Mouse (Mus musculus): ENCODE measurements around the gene Gm40193. TPM values are rescaled to one million over a fixed set of nuclear protein-coding genes. Genes with fewer than 3 reads are reported as not detected.
A peak's percentile ranks its signal among the peaks of the same experiment; 100 is the strongest.
"Not testable (repeated sequence)": the region's sequence is repeated elsewhere in the genome, so short reads cannot be mapped to it uniquely, and the experiment has no call there.

Gene Gm40193
- polyA plus RNA-seq, 1 experiment from 2014 or later, result 1.1 TPM

DNA sequence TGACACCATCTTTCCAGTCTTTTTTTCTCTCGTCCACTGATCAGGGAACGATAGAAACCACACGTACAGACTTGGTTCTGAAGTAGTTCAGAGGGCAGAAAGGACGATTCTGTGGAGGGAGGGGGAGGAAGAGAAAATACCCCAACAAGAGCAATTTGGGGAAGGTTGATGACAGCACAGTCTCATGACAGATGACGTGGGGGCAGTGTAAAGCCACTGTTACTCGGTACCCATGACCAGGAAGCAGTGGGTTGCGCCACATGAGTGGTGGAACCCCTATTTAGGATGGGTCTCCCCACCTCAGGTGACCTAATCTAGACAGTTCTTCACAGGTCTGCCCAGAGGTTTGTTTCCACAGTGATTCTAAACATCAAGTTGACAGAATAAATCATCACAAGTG is 4.1 kb downstream of the Gm40193 start:
- Histone ChIP-seq H3K4me2 (ENCODE audit: low read depth, low read length) (no peak overlapping the region), H3K4me3 (ENCODE audit: low read depth, low read length) (no peak overlapping the region), H3K27ac (replicated peaks; ENCODE audit: low read depth, low read length) (no peak overlapping the region), H3K9me3 (ENCODE audit: control insufficient read depth, low read length) (no peaks in the 10 kb centered on the region), H3K9ac (ENCODE audit: low read depth, low read length) (no peak overlapping the region), H3K36me3 (ENCODE audit: control insufficient read depth, insufficient read depth, low read length) (peaks cover 35% of the 10 kb centered on the region), H3K4me1 (ENCODE audit: control insufficient read depth, insufficient read depth, low read length) (peaks cover 6% of the 10 kb centered on the region), H3K27me3 (replicated peaks; ENCODE audit: control insufficient read depth, insufficient read depth, low read length) (no peaks in the 10 kb centered on the region)
- ATAC-seq (ENCODE audit: low read depth) (no peak), DNase-seq (ENCODE audit: low spot score) (no peak)
- 87% methylated on average over 7 of the region's 7 CpGs for WGBS

DNA sequence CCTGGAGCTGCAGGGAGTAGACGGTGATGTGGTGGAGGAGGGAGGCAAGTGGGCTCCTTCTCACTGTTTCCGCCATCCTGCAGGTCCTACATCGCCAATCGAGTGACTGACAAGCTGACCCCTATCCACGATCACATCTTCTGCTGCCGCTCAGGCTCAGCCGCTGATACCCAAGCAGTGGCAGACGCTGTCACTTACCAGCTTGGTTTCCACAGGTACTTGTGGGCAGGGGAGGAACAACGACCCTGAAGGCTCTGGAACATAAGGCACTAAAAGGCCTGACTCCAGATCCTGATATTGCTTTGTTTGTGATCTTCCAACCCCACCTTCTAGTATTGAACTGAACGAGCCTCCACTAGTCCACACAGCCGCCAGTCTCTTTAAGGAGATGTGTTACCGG is 6.5 kb downstream of the Gm40193 start:
- ATAC-seq (ENCODE audit: low read depth) (no peak), DNase-seq (ENCODE audit: low spot score) (no peak)
- peak overlapping the region; percentile 71 for H3K4me3 ChIP-seq (ENCODE audit: low read depth, low read length)
- H3K4me1 ChIP-seq (ENCODE audit: control insufficient read depth, insufficient read depth, low read length), result peaks cover 6% of the 10 kb centered on the region
- no peaks in the 10 kb centered on the region for H3K9me3 ChIP-seq (ENCODE audit: control insufficient read depth, low read length)
- WGBS, result 87% methylated on average over 12 of the region's 12 CpGs
- H3K36me3 ChIP-seq (ENCODE audit: control insufficient read depth, insufficient read depth, low read length), result peaks cover 35% of the 10 kb centered on the region
- no peak overlapping the region for H3K27ac ChIP-seq (replicated peaks; ENCODE audit: low read depth, low read length)
- H3K27me3 ChIP-seq (replicated peaks; ENCODE audit: control insufficient read depth, insufficient read depth, low read length), result no peaks in the 10 kb centered on the region
- peak overlapping the region; percentile 79 for H3K4me2 ChIP-seq (ENCODE audit: low read depth, low read length)
- H3K9ac ChIP-seq (ENCODE audit: low read depth, low read length), result peak overlapping the region; percentile 78

DNA sequence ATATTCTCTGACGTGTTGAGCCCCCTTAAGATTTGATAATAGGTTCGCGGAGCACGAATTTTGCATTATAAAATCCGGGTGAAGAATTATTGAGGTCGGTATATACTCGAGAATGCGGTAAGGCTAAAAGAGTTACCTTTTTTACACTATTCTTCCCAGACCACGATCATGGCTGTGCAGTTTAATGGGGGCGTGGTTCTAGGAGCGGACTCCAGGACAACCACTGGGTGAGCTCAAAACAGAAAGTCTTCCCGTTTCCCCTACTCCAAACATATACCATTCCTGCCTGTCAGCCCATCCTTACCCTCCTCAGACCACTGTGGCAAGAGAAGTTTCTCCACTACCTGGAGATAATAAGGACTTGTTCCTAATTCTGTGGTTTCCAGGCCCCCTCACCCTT is 7.0 kb downstream of the Gm40193 start:
- H3K4me2 ChIP-seq (ENCODE audit: low read depth, low read length), result peak overlapping the region; percentile 79
- peak overlapping the region; percentile 78 for H3K9ac ChIP-seq (ENCODE audit: low read depth, low read length)
- peak overlapping the region; percentile 71 for H3K4me3 ChIP-seq (ENCODE audit: low read depth, low read length)
- ATAC-seq (ENCODE audit: low read depth) (0 out of 2 replicates have a peak, but pooled peaks have one; percentile 26), DNase-seq (ENCODE audit: low spot score) (no peak)
- 3% methylated on average over 12 of the region's 12 CpGs for WGBS
- peaks cover 35% of the 10 kb centered on the region for H3K36me3 ChIP-seq (ENCODE audit: control insufficient read depth, insufficient read depth, low read length)
- no peaks in the 10 kb centered on the region for H3K27me3 ChIP-seq (replicated peaks; ENCODE audit: control insufficient read depth, insufficient read depth, low read length)
- H3K27ac ChIP-seq (replicated peaks; ENCODE audit: low read depth, low read length), result peak overlapping the region; percentile 36; the same call in 1 of the 2 replicates
- H3K9me3 ChIP-seq (ENCODE audit: control insufficient read depth, low read length), result no peaks in the 10 kb centered on the region
- peaks cover 6% of the 10 kb centered on the region for H3K4me1 ChIP-seq (ENCODE audit: control insufficient read depth, insufficient read depth, low read length)

DNA sequence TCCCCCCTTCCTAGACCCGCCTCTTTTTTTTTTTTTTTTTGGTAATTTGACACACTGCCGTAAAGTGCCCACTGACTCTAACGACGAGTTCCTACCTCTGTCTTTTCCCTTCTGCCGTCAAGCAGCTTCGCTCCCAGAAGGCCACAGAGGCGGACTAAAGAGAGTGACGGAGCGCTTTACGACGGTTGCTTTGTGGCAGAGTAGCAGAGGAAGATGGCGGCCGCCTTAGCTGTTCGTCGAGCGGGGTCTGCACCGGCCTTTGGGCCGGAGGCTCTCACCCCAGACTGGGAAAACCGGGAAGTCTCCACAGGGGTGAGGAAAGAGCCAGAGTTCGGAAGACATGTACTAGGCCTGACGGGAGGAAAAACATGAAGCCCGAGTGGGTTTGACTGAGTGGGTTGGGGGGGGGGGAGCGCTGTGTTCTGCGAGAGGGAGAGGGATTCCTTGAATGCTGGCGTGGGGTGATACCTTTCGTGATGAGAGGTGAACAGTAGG is 7.5 kb downstream of the Gm40193 start, which contains the start of gene Psmb6:
Psmb6 (plus strand) TSS at position 184 of the 495 bp plus-strand sequence.
- Histone ChIP-seq H3K4me2 (ENCODE audit: low read depth, low read length) (peak within 1 kb of the TSS; percentile 79), H3K4me3 (ENCODE audit: low read depth, low read length) (peak within 1 kb of the TSS; percentile 71), H3K27me3 (replicated peaks; ENCODE audit: control insufficient read depth, insufficient read depth, low read length) (no peaks in the 10 kb centered on the region), H3K9ac (ENCODE audit: low read depth, low read length) (peak within 1 kb of the TSS; percentile 78), H3K36me3 (ENCODE audit: control insufficient read depth, insufficient read depth, low read length) (peaks cover 35% of the 10 kb centered on the region), H3K9me3 (ENCODE audit: control insufficient read depth, low read length) (no peaks in the 10 kb centered on the region), H3K27ac (replicated peaks; ENCODE audit: low read depth, low read length) (peak within 1 kb of the TSS; percentile 36; the same call in 1 of the 2 replicates), H3K4me1 (ENCODE audit: control insufficient read depth, insufficient read depth, low read length) (peaks cover 8% of the 10 kb centered on the region)
- DNase-seq (ENCODE audit: low spot score), result peak; percentile 99
- ATAC-seq (ENCODE audit: low read depth), result peak; percentile 96
- WGBS, result under 1% methylated on average over 24 of the region's 26 CpGs

DNA sequence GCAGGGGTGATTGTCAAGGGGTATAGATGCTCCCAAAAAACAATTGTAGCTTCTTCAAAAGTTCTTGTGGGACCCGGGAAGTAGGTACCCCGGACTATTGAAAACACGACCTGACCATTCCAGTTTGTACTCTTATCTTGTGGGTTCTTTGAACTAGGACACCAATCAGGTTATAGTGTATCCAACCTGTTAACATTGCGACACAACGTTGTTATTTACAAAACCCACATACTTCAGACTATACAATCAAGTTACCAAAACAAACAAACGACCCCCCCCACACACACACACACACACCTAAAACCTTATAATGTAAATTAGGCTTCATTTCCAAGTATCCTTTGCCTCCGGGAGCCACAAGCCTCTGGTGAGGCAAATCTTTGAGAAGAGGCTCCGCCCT is 8.0 kb downstream of the Gm40193 start:
- H3K36me3 ChIP-seq (ENCODE audit: control insufficient read depth, insufficient read depth, low read length), result peaks cover 35% of the 10 kb centered on the region
- peak overlapping the region; percentile 79 for H3K4me2 ChIP-seq (ENCODE audit: low read depth, low read length)
- 8% methylated on average over 8 of the region's 8 CpGs for WGBS
- no peak overlapping the region for H3K27ac ChIP-seq (replicated peaks; ENCODE audit: low read depth, low read length)
- ATAC-seq (ENCODE audit: low read depth), result peak; percentile 10; the same call in 1 of the 2 replicates
- peak overlapping the region; percentile 56; the same call in 1 of the 2 replicates for H3K9ac ChIP-seq (ENCODE audit: low read depth, low read length)
- H3K27me3 ChIP-seq (replicated peaks; ENCODE audit: control insufficient read depth, insufficient read depth, low read length), result no peaks in the 10 kb centered on the region
- DNase-seq (ENCODE audit: low spot score), result no peak
- H3K4me3 ChIP-seq (ENCODE audit: low read depth, low read length), result peak overlapping the region; percentile 71
- no peaks in the 10 kb centered on the region for H3K9me3 ChIP-seq (ENCODE audit: control insufficient read depth, low read length)
- H3K4me1 ChIP-seq (ENCODE audit: control insufficient read depth, insufficient read depth, low read length), result peaks cover 12% of the 10 kb centered on the region

DNA sequence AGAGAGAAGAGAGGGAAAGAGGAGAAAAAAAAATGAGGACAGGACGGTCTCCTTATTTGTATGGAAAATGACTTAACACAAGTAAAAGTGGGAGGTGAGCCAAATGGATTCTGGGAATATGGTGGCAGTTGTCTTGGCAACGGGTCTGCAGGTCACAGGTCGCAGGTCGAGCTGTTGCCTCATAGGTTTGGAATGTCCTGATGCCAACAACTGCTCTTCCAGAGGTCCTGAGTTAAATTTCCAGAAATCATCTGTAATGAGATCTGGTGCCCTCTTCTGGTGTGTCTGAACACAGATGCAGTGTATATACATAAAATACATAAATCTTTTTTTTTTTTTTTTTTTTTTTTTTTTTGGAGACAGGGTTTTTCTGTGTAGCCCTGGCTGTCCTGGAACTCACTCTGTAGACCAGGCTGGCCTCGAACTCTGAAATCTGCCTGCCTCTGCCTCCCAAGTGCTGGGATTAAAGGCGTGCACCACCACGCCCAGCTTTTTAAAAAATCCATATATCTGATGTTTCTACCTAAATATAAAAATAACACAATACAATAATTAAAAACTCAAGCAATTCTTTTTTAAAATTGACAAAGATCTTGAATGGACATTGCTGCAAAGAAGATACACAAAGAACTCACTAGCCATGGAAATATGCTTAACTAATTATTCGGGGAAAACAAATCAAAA is 9.3 kb downstream of the Gm40193 start:
- not testable (repeated sequence) for H3K4me3 ChIP-seq (ENCODE audit: low read depth, low read length); H3K27me3 ChIP-seq (replicated peaks; ENCODE audit: control insufficient read depth, insufficient read depth, low read length); H3K4me2 ChIP-seq (ENCODE audit: low read depth, low read length); H3K27ac ChIP-seq (replicated peaks; ENCODE audit: low read depth, low read length); DNase-seq (ENCODE audit: low spot score); ATAC-seq (ENCODE audit: low read depth); H3K9me3 ChIP-seq (ENCODE audit: control insufficient read depth, low read length); H3K9ac ChIP-seq (ENCODE audit: low read depth, low read length)
- Histone ChIP-seq H3K4me1 (ENCODE audit: control insufficient read depth, insufficient read depth, low read length) (peaks cover 13% of the 10 kb centered on the region), H3K36me3 (ENCODE audit: control insufficient read depth, insufficient read depth, low read length) (peaks cover 22% of the 10 kb centered on the region)
- 89% methylated on average over 8 of the region's 8 CpGs for WGBS

DNA sequence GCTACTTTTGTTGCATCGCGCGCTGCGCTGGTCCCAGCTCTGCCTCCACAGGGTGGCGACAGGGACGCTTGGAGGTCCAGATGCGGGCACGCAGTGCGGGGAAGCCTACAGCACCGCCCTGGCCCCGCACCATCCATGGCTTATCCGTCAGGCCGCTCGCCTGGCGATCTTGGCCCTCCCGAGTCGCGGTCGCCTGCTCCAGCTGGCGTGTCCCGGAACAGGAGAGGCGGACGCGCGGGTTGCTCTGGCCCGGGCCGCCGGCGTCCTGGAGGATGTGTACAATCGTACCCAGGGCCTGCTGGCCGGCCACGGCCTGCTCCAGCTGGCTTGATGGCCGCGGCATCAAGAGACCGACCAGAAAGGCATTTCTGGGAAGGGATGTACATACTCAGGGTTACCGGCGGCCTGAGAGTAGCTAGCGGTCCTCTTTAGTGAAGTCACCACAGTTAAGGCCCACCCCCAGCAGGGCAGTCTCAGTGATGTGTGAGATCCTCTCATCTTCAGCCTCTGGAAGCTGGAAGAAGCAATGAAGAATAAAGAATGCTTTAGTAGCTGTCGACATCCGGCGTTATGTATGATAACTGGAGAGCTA is 12.5 kb downstream of the Gm40193 start:
- H3K36me3 ChIP-seq (ENCODE audit: control insufficient read depth, insufficient read depth, low read length), result no peaks in the 10 kb centered on the region
- peak overlapping the region; percentile 62 for H3K4me2 ChIP-seq (ENCODE audit: low read depth, low read length)
- H3K9ac ChIP-seq (ENCODE audit: low read depth, low read length), result peak overlapping the region; percentile 72
- 0 out of 2 replicates have a peak, but pooled peaks cover 8% of the 10 kb centered on the region for H3K4me1 ChIP-seq (ENCODE audit: control insufficient read depth, insufficient read depth, low read length)
- ATAC-seq (ENCODE audit: low read depth), result peak; percentile 45
- peak overlapping the region; percentile 36 for H3K4me3 ChIP-seq (ENCODE audit: low read depth, low read length)
- 19% methylated on average over 33 of the region's 41 CpGs for WGBS
- H3K27ac ChIP-seq (replicated peaks; ENCODE audit: low read depth, low read length), result peak overlapping the region; percentile 70; the same call in 1 of the 2 replicates
- no peaks in the 10 kb centered on the region for H3K27me3 ChIP-seq (replicated peaks; ENCODE audit: control insufficient read depth, insufficient read depth, low read length)
- H3K9me3 ChIP-seq (ENCODE audit: control insufficient read depth, low read length), result no peaks in the 10 kb centered on the region
- DNase-seq (ENCODE audit: low spot score), result peak; percentile 52

DNA sequence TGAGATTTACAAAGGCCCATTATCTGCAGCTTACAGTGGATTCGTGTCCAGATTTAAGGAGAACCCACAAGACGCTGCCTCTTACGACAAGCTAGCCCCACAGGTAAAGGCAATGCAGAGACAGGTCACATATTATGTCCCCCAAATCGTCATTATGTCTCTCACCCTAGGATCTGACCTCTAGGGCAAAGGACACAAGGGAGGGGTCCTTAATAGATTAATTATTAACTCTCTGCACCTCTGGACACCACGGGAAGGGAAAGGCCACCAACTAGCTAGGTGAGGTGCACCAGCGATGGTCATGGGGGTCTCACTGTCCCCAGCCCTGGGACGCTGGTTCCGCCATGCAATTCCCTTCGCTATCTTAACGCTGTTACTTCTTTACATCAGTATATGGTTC is 13.8 kb downstream of the Gm40193 start, which contains the start of gene Gltpd2:
Gltpd2 (plus strand) TSS at position 274 of the 400 bp plus-strand sequence.
- no peaks in the 10 kb centered on the region for H3K36me3 ChIP-seq (ENCODE audit: control insufficient read depth, insufficient read depth, low read length)
- WGBS, result 81% methylated on average over 10 of the region's 10 CpGs
- H3K9me3 ChIP-seq (ENCODE audit: control insufficient read depth, low read length), result no peaks in the 10 kb centered on the region
- H3K4me1 ChIP-seq (ENCODE audit: control insufficient read depth, insufficient read depth, low read length), result 0 out of 2 replicates have a peak, but pooled peaks cover 8% of the 10 kb centered on the region
- H3K4me2 ChIP-seq (ENCODE audit: low read depth, low read length), result peak within 1 kb of the TSS; percentile 62
- peak within 1 kb of the TSS; percentile 72 for H3K9ac ChIP-seq (ENCODE audit: low read depth, low read length)
- peak within 1 kb of the TSS; percentile 36 for H3K4me3 ChIP-seq (ENCODE audit: low read depth, low read length)
- ATAC-seq (ENCODE audit: low read depth) (no peak), DNase-seq (ENCODE audit: low spot score) (no peak)
- H3K27me3 ChIP-seq (replicated peaks; ENCODE audit: control insufficient read depth, insufficient read depth, low read length), result no peaks in the 10 kb centered on the region
- H3K27ac ChIP-seq (replicated peaks; ENCODE audit: low read depth, low read length), result peak within 1 kb of the TSS; percentile 70; the same call in 1 of the 2 replicates
